Mouse (Mus musculus) CH12.LX (cell line): ENCODE measurements around the gene Gm4907. TPM values are rescaled to one million over a fixed set of nuclear protein-coding genes. Genes with fewer than 3 reads are reported as not detected.
"Not testable (repeated sequence)": the region's sequence is repeated elsewhere in the genome, so short reads cannot be mapped to it uniquely, and the experiment has no call there.

ENCODE experiments used
- DNase-seq: peaks from one replicate; pipeline ENCODE4 v3.0.0-alpha.2; 2013; ENCODE audit errors: extremely low read depth
- H3K27ac ChIP-seq: 2 replicates; pipeline ENCODE4 v1.5.1; 2012; ENCODE audit warnings: low read depth, mild to moderate bottlenecking, control low read depth, moderate library complexity; ENCODE audit not compliant: insufficient read depth
- H3K27me3 ChIP-seq: replicated peaks from 2 replicates; pipeline ENCODE3; 2012; ENCODE audit warnings: inconsistent platforms
- H3K36me3 ChIP-seq, 2 experiments: replicated peaks in 1 of 2; 2 replicates each; pipeline versions ENCODE3 to v1.6.1; 2012; ENCODE audit warnings: inconsistent platforms in 1 of 2, low read length in 1 of 2, mild to moderate bottlenecking in 1 of 2, mixed read lengths in 1 of 2, moderate library complexity in 1 of 2; ENCODE audit not compliant: control insufficient read depth in 1 of 2, insufficient read depth in 1 of 2
- H3K4me1 ChIP-seq, 2 experiments: 2 replicates each; pipeline ENCODE4 v1.6.1; 2012; ENCODE audit warnings: inconsistent platforms in 1 of 2, moderate library complexity in 1 of 2; ENCODE audit not compliant: insufficient read depth in 2 of 2, control insufficient read depth in 1 of 2
- H3K4me2 ChIP-seq: 2 replicates; pipeline ENCODE4 v1.6.1; 2012; ENCODE audit warnings: low read depth, mild to moderate bottlenecking, control low read depth; ENCODE audit not compliant: poor library complexity, insufficient read depth, severe bottlenecking
- H3K4me3 ChIP-seq, 3 experiments: fragments of 150-350 bp in 1 of 3; sonication (generic) in 1 of 3; replicated peaks in 1 of 3; 2 replicates each; pipeline versions ENCODE3 to v1.5.1; 2011 to 2012; ENCODE audit warnings: low read depth in 2 of 3, low read length in 2 of 3, mild to moderate bottlenecking in 2 of 3, moderate library complexity in 2 of 3, control low read depth in 1 of 3, improper control_type of control experiment in 1 of 3, inconsistent platforms in 1 of 3, mixed read lengths in 1 of 3; ENCODE audit not compliant: poor library complexity in 1 of 3
- H3K79me2 ChIP-seq: replicated peaks from 2 replicates; pipeline ENCODE4 v1.6.1; 2012; ENCODE audit warnings: mild to moderate bottlenecking, moderate library complexity; ENCODE audit not compliant: control insufficient read depth, poor library complexity, insufficient read depth, severe bottlenecking; ENCODE audit errors: extremely low read depth
- H3K9ac ChIP-seq: 2 replicates; pipeline ENCODE4 v1.6.1; 2012; ENCODE audit warnings: low read depth, mild to moderate bottlenecking, control low read depth, moderate library complexity; ENCODE audit not compliant: insufficient read depth
- H3K9me3 ChIP-seq: replicated peaks from 2 replicates; pipeline ENCODE3; 2012; ENCODE audit warnings: low read length, inconsistent platforms, mixed read lengths
- CHD2 ChIP-seq: IDR thresholded peaks from 2 replicates; pipeline ENCODE4 v1.6.1; 2011; ENCODE audit warnings: low read length, improper control_type of control experiment
- GABPA ChIP-seq: IDR thresholded peaks from 2 replicates; pipeline ENCODE4 v1.6.1; 2012; ENCODE audit warnings: low read depth, low read length, improper control_type of control experiment, inconsistent platforms; ENCODE audit not compliant: insufficient replicate concordance
- MAFK ChIP-seq: IDR thresholded peaks from 2 replicates; pipeline ENCODE4 v1.6.1; 2011; ENCODE audit warnings: low read length, improper control_type of control experiment; ENCODE audit not compliant: insufficient replicate concordance
- MAZ ChIP-seq: IDR thresholded peaks from 2 replicates; pipeline ENCODE4 v1.6.1; 2012; ENCODE audit warnings: low read depth, mild to moderate bottlenecking, inconsistent platforms, low read length, improper control_type of control experiment, moderate library complexity
- MEF2A ChIP-seq: IDR thresholded peaks from 2 replicates; pipeline ENCODE4 v1.6.1; 2014; ENCODE audit warnings: low read depth, mild to moderate bottlenecking, inconsistent platforms, low read length, improper control_type of control experiment, borderline replicate concordance
- NELFE ChIP-seq: IDR thresholded peaks from 2 replicates; pipeline ENCODE4 v1.6.1; 2011; ENCODE audit warnings: low read depth, low read length, improper control_type of control experiment
- POLR2A ChIP-seq: IDR thresholded peaks from 2 replicates; pipeline ENCODE4 v1.6.1; 2011; ENCODE audit warnings: low read depth, mild to moderate bottlenecking, improper control_type of control experiment, low read length
- TBP ChIP-seq: conservative IDR thresholded peaks from 2 replicates; pipeline ENCODE4 v1.6.1; 2011; ENCODE audit warnings: low read depth, low read length, improper control_type of control experiment
- UBTF ChIP-seq: IDR thresholded peaks from 2 replicates; pipeline ENCODE4 v1.6.1; 2012; ENCODE audit warnings: low read depth, mild to moderate bottlenecking, inconsistent platforms, low read length, improper control_type of control experiment, moderate library complexity
- ZKSCAN1 ChIP-seq: IDR thresholded peaks from 2 replicates; pipeline ENCODE4 v1.6.1; 2012; ENCODE audit warnings: low read depth, inconsistent platforms, low read length, improper control_type of control experiment, borderline replicate concordance
- dilution Hi-C: fragments of 300-500 bp; cut with MboI; formaldehyde crosslinking; loops from 2 replicates; pipeline ENCODE4 v1.14.3; 2020; ENCODE audit warnings: low sequenced_read_pairs; ENCODE audit not compliant: extremely low pct_unique_long_range_greater_than_20kb, extremely low pct_ligation_motif_present
- in situ Hi-C: fragments of 300-500 bp; cut with MboI; formaldehyde crosslinking; loops from 3 replicates; pipeline ENCODE4 v1.14.3; 2019; ENCODE audit warnings: low sequenced_read_pairs, low pct_ligation_motif_present, low pct_unique_long_range_greater_than_20kb, mixed read lengths
- polyA plus RNA-seq: library from polyadenylated mRNA; unstranded; fragments of >175 nt; gene quantifications from 2 replicates; pipeline ENCODE4 v1.2.1, GENCODE M21; 2012; ENCODE audit warnings: low read depth; ENCODE audit not compliant: insufficient read length
- total RNA-seq, 2 experiments: library from RNA; depleted of rRNA; stranded (reverse); fragments of 300-350 nt in 1 of 2; fragments of >200 nt in 1 of 2; gene quantifications; 2 replicates each; pipeline ENCODE4 v1.2.3; 2012 to 2014

Gm4907 gene
- 6.9 and 9.6 TPM in 2 replicates for total RNA-seq (2012; rRNA removed)
- total RNA-seq (2014; rRNA removed), result 19.3 and 20.7 TPM in 2 replicates
- polyA plus RNA-seq, result 13.7 and 18.5 TPM in 2 replicates

GRCm38 (mm10) chrX:23882253-23882652 is at the start of gene Gm4907:
Gm4907 (plus strand) TSS chrX:23882553.
- H3K27ac ChIP-seq, in situ Hi-C loops, dilution Hi-C loops, H3K4me3 ChIP-seq, H3K27me3 ChIP-seq, H3K4me2 ChIP-seq, H3K9me3 ChIP-seq, H3K9ac ChIP-seq, DNase-seq, H3K4me1 ChIP-seq, H3K79me2 ChIP-seq: not testable (repeated sequence)
- H3K36me3 ChIP-seq, result peaks cover 0 to 20% of the 10 kb centered on the region in 2 experiments

GRCm38 (mm10) chrX:23833784-23834183 is 48.6 kb upstream of the Gm4907 start:
- dilution Hi-C loops, in situ Hi-C loops, DNase-seq, H3K36me3 ChIP-seq, H3K27me3 ChIP-seq, H3K9me3 ChIP-seq, H3K4me1 ChIP-seq, H3K4me2 ChIP-seq, H3K79me2 ChIP-seq: not testable (repeated sequence)
- Histone ChIP-seq H3K27ac (peak overlapping the region; percentile 31; the same call in 1 of the 2 replicates), H3K9ac (peak overlapping the region; percentile 66; the same call in 1 of the 2 replicates), H3K4me3 (peak overlapping the region; percentile 39 to 57 (median 52))
- peak; percentile 85 for TF ChIP-seq TBP
- 0 out of 2 replicates have a peak, but pooled peaks have one; percentile 31 for TF ChIP-seq NELFE
- TF ChIP-seq POLR2A, result peak; percentile 63
- TF ChIP-seq CHD2, result 0 out of 2 replicates have a peak, but pooled peaks have one; percentile 27

- H3K36me3 ChIP-seq, result peaks cover 0 to 2% of the 10 kb centered on the region in 2 experiments
- in situ Hi-C loops, result no loop called here
- H3K9ac ChIP-seq, result no peak overlapping the region
- H3K27me3 ChIP-seq, result no peaks in the 10 kb centered on the region
- H3K4me3 ChIP-seq, result no peak overlapping the region
- no peaks in the 10 kb centered on the region for H3K9me3 ChIP-seq
- H3K4me2 ChIP-seq, result no peak overlapping the region
- DNase-seq, result no peak
- dilution Hi-C loops, result no loop called here
- H3K4me1 ChIP-seq, result no peaks in the 10 kb centered on the region
- no peaks in the 10 kb centered on the region for H3K79me2 ChIP-seq
- TF ChIP-seq MEF2A, result no peak
- TF ChIP-seq UBTF, result no peak
- TF ChIP-seq GABPA, result no peak
- TF ChIP-seq ZKSCAN1, result no peak
- TF ChIP-seq MAFK, result no peak
- no peak for TF ChIP-seq MAZ
- TF ChIP-seq, all 38 proteins: peak for 0
- H3K27ac ChIP-seq, result no peak overlapping the region
These were observed 41.4 kb upstream of the Gm4907 start for GRCm38 (mm10) chrX:23840921-23841320.
